Mouse (Mus musculus) liver, adult 2 months (tissue): Measurements from ENCODE around the gene Cfap54.

Experiments used
- CTCF ChIP-seq: fragments of 200-500 bp; IDR thresholded peaks from 2 replicates; pipeline ENCODE4 v1.5.1; 2011; ENCODE audit warnings: low read depth, low read length, control low read depth
- POLR2A ChIP-seq: fragments of 200-500 bp; IDR thresholded peaks from 2 replicates; pipeline ENCODE4 v1.6.1; 2011; ENCODE audit warnings: low read length, control low read depth; ENCODE audit not compliant: insufficient read depth; ENCODE audit errors: extremely low read depth

GRCm38 (mm10) chr10:93128566-93128965 lies 47.1 kb upstream of the Cfap54 start:
- TF ChIP-seq POLR2A (no peak), CTCF (no peak)
